Mouse (Mus musculus): Measurements from ENCODE around the gene Nkpd1. TPM values are rescaled to one million over a fixed set of nuclear protein-coding genes. Genes with fewer than 3 reads are reported as not detected.

The Nkpd1 gene
- total RNA-seq, 4 experiments from 2014 or later, result not detected

DNA sequence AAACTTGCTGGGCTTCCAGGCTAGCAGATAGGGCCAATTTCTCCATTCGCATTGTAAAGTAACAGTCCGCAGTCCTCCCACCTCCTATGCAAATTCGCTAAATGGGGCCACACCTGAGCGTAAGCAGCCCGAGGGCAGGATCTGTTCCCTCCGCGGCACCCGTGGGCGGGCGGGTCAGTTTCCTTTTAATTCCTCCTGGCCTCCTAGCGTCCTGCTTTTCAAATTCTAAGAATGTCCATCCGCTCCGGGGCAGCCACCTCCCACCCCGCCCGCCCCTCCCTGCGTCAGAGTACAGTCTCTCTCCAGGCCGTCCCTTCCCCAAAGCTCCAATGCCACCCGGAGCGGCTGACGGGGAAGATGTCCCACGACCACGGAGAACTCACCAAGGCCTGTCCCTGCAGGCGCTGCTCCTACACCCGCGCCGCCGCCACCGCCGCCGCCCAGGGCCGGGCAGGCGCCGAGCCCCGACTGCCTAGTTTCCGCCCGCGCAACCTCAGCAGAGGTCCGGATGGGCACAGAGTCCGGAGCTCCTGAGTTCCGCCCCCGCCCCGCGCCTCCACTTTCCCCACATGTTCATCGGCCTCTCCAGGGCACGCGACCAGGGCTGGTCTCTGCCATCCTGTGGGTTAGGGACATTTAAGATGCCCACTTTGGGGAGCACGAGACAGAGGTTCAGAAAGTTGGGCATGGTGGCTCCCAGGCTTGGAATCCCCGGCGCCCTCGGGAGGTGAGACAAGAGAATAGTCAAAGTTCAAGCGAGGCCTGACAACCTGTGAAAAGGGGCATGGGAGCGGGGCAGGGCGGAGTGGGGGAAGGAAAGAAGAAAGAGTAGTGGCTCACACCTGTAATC lies 55.5 kb downstream of the Nkpd1 start:
- DNase-seq (ENCODE audit: low spot score), result peak; percentile 75

DNA sequence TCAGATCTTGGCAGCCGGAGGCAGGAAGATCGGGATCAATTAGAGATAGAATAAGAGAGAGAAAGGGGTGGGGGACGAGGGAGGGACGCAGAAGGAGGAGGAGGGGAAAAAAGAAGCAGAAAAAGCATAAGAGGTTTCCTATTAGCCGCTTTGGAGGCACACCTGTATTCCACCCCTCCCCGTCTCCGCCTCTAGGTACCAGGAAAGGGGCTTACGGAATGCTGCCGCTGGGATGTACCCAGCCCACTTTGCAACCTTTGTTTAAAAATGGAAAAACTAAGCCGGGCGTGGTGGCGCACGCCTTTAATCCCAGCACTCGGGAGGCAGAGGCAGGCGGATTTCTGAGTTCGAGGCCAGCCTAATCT lies 56.1 kb downstream of the Nkpd1 start:
- DNase-seq (ENCODE audit: low spot score), result no peak

Other genes with a start within 250 kb of the Nkpd1 start
- gene Vasp, start 246.0 kb upstream of the Nkpd1 start, total RNA-seq (2022), result 10 to 100 TPM; 18.0 to 27.2 (median 24.3) TPM
- not detected for gene Ppm1n, start 237.8 kb upstream of the Nkpd1 start, total RNA-seq (2022)
- gene Rtn2, start 235.2 kb upstream of the Nkpd1 start, total RNA-seq (2022), result 100 to 1,000 TPM; 137 to 160 (median 149) TPM
- gene Fosb, start 207.8 kb upstream of the Nkpd1 start, total RNA-seq (2022), result 1 to 10 TPM; 1.2 to 9.8 (median 5.1) TPM
- 10 to 100 TPM; 39.8 to 46.9 (median 44.4) TPM for gene Ercc1, start 173.1 kb upstream of the Nkpd1 start, total RNA-seq (2022)
- 10 to 100 TPM in 1 of 4 experiments, 1 to 10 TPM in 3; 8.8 to 12.7 (median 9.4) TPM for gene Cd3eap, start 158.4 kb upstream of the Nkpd1 start, total RNA-seq (2022)
- 10 to 100 TPM; 31.6 to 66.7 (median 47.6) TPM for gene Ppp1r13l, start 158.1 kb upstream of the Nkpd1 start, total RNA-seq (2022)
- 10 to 100 TPM; 11.2 to 14.5 (median 13.2) TPM for gene Ercc2, start 135.8 kb upstream of the Nkpd1 start, total RNA-seq (2022)
- 1 to 10 TPM in 1 of 4 experiments, under 1 TPM in 2, not detected in 1; 0.60 to 1.2 (median 0.75) TPM for gene Klc3, start 113.7 kb upstream of the Nkpd1 start, total RNA-seq (2022)
- gene Ckm, start 113.1 kb upstream of the Nkpd1 start, total RNA-seq (2022), result 1,000 to 10,000 TPM; 3,513 to 3,931 (median 3,544) TPM
- gene Mark4, start 59.0 kb upstream of the Nkpd1 start, total RNA-seq (2022), result 10 to 100 TPM; 22.8 to 26.4 (median 24.3) TPM
- gene Exoc3l2, start 54.5 kb upstream of the Nkpd1 start, total RNA-seq (2022), result 1 to 10 TPM in 3 of 4 experiments, under 1 TPM in 1; 0.94 to 1.5 (median 1.1) TPM
- gene Bloc1s3, start 9.5 kb upstream of the Nkpd1 start, total RNA-seq (2022), result 1 to 10 TPM; 2.2 to 3.1 (median 3.0) TPM
- gene Trappc6a, start 9.4 kb upstream of the Nkpd1 start, total RNA-seq (2022), result 10 to 100 TPM; 36.3 to 44.7 (median 37.2) TPM
- 10 to 100 TPM; 61.6 to 72.9 (median 63.8) TPM for gene Ppp1r37, start 45.2 kb downstream of the Nkpd1 start, total RNA-seq (2022)
- under 1 TPM; 0.25 to 0.84 (median 0.34) TPM for gene Zfp296, start 59.4 kb downstream of the Nkpd1 start, total RNA-seq (2022)
- 10 to 100 TPM; 44.9 to 65.4 (median 52.1) TPM for gene Gemin7, start 59.8 kb downstream of the Nkpd1 start, total RNA-seq (2022)
- 10 to 100 TPM in 3 of 4 experiments, 1 to 10 TPM in 1; 9.6 to 16.8 (median 12.1) TPM for gene Clasrp, start 86.6 kb downstream of the Nkpd1 start, total RNA-seq (2022)
- 1 to 10 TPM; 6.4 to 9.2 (median 7.7) TPM for gene Relb, start 111.6 kb downstream of the Nkpd1 start, total RNA-seq (2022)
- 10 to 100 TPM; 69.3 to 77.8 (median 72.6) TPM for gene Clptm1, start 147.2 kb downstream of the Nkpd1 start, total RNA-seq (2022)
- under 1 TPM in 1 of 4 experiments, not detected in 3; 0.92 TPM for gene Apoc2, start 160.1 kb downstream of the Nkpd1 start, total RNA-seq (2022)
- gene Gm44805, start 163.6 kb downstream of the Nkpd1 start, total RNA-seq (2022), result not detected
- gene Apoc4, start 163.6 kb downstream of the Nkpd1 start, total RNA-seq (2022), result not detected
- gene Apoc1, start 174.8 kb downstream of the Nkpd1 start, total RNA-seq (2022), result 1 to 10 TPM in 1 of 4 experiments, under 1 TPM in 1, not detected in 2; 0.98 to 1.1 TPM
- gene Apoe, start 181.3 kb downstream of the Nkpd1 start, total RNA-seq (2022), result 100 to 1,000 TPM; 172 to 309 (median 253) TPM
- 100 to 1,000 TPM in 1 of 4 experiments, 10 to 100 TPM in 3; 94.0 to 101 (median 99.2) TPM for gene Tomm40, start 197.6 kb downstream of the Nkpd1 start, total RNA-seq (2022)
- gene Nectin2, start 232.6 kb downstream of the Nkpd1 start, total RNA-seq (2022), result 10 to 100 TPM; 24.8 to 37.3 (median 34.9) TPM